Mouse (Mus musculus) MEL (cell line): ENCODE measurements around the gene Rdh1.

Experiments
- CTCF ChIP-seq, 3 experiments: IDR thresholded peaks in 2 of 3; conservative IDR thresholded peaks in 1 of 3; 2 replicates each; pipeline ENCODE4 v1.5.1; 2011 to 2012; ENCODE audit warnings: low read length in 3 of 3, low read depth in 2 of 3, mild to moderate bottlenecking in 2 of 3, improper control_type of control experiment in 1 of 3, inconsistent platforms in 1 of 3, mixed read lengths in 1 of 3, moderate library complexity in 1 of 3; ENCODE audit not compliant: control insufficient read depth in 1 of 3, insufficient read depth in 1 of 3, poor library complexity in 1 of 3, severe bottlenecking in 1 of 3
- EP300 ChIP-seq, 2 experiments: IDR thresholded peaks; 2 replicates each; pipeline ENCODE4 v1.6.1; 2011; ENCODE audit warnings: improper control_type of control experiment in 2 of 2, low read length in 2 of 2, low read depth in 1 of 2, mild to moderate bottlenecking in 1 of 2
- POLR2A ChIP-seq, 2 experiments: IDR thresholded peaks; 2 replicates each; pipeline ENCODE4 v1.6.1; 2011 to 2012; ENCODE audit warnings: low read length in 2 of 2, mild to moderate bottlenecking in 2 of 2, control low read depth in 1 of 2, improper control_type of control experiment in 1 of 2, low read depth in 1 of 2, moderate library complexity in 1 of 2; ENCODE audit not compliant: control insufficient read depth in 1 of 2, insufficient read depth in 1 of 2, poor library complexity in 1 of 2
- TCF12 ChIP-seq: IDR thresholded peaks from 2 replicates; pipeline ENCODE4 v1.6.1; 2014; ENCODE audit warnings: low read depth, mild to moderate bottlenecking, inconsistent platforms, low read length, improper control_type of control experiment, moderate library complexity

GRCm38 (mm10) chr10:127763914-127764680 lies 4.6 kb downstream of the Rdh1 start:
- TF ChIP-seq POLR2A (IDR thresholded peaks at IDR 0.05; ENCODE audit: control insufficient read depth in 1 of 2, insufficient read depth in 1 of 2, low read depth in 1 of 2, low read length in 2 of 2, poor library complexity in 1 of 2) = no peak
- no peak for TF ChIP-seq EP300 (IDR thresholded peaks at IDR 0.05; ENCODE audit: low read depth in 1 of 2, low read length in 2 of 2)
- no peak for TF ChIP-seq CTCF (IDR thresholded peaks at IDR 0.05 in 2 of 3, conservative IDR thresholded peaks at IDR 0.05 in 1 of 3; ENCODE audit: control insufficient read depth in 1 of 3, insufficient read depth in 1 of 3, low read depth in 2 of 3, low read length in 3 of 3, poor library complexity in 1 of 3, severe bottlenecking in 1 of 3)
- TF ChIP-seq TCF12 = no peak
